Mouse (Mus musculus) olfactory bulb, adult 2 months (tissue): ENCODE measurements at regions not wholly inside any gene's neighbourhood (a gene's known extent, or its start where the extent isn't known, plus 50 kb on each side); places are given as distances from the start of the nearest gene placed in this dataset.

Experiments
- CTCF ChIP-seq: fragments of 200-500 bp; IDR thresholded peaks from 2 replicates; pipeline ENCODE4 v1.5.1; 2012; ENCODE audit warnings: low read depth, mild to moderate bottlenecking, low read length, moderate library complexity; ENCODE audit not compliant: insufficient read depth
- POLR2A ChIP-seq: fragments of 200-500 bp; IDR thresholded peaks from 2 replicates; pipeline ENCODE4 v1.6.1; 2012; ENCODE audit warnings: mild to moderate bottlenecking, low read depth, low read length, moderate library complexity; ENCODE audit not compliant: insufficient read depth

DNA sequence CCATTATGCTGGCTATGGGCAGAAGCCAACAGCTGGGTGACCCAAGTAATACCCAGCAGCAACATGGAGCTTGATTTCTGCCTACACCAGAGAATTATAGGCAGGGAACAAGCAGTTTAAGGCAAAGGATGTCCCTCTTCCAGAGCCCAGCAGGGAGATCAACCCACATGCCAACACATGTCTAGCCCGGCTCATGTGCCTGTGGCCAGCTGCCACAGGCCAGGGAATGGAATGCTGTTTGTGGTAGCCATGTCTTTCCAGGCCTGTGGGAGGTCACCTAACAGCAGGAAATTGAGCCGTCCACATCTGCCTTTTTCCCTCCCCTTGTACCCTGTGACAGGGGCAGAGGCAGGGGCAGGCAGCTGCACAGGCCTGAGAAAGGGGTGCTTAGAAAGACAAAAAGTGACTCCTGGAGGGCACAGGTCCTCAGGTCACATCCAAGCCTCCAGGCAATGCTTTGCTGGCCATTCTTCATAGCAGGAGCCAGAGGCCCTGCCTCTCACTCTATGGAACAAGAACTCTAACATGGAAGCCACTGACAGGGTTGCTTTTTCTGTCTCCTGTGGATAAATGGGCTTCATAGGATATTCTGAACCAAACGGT lies 163.8 kb downstream of the 3110018I06Rik start:
- TF ChIP-seq POLR2A (no peak), CTCF (no peak)
